Mouse (Mus musculus) myocyte (in vitro differentiated cells): ENCODE results near the gene Cdc73. TPM values are rescaled to one million over a fixed set of nuclear protein-coding genes. Genes with fewer than 3 reads are reported as not detected.
A peak's percentile ranks its signal among the peaks of the same experiment; 100 is the strongest.

Experiments used
- H3K27me3 ChIP-seq: one replicate; pipeline ENCODE4 v1.6.1; 2011; ENCODE audit not compliant: control insufficient read depth, insufficient read depth, insufficient read length
- H3K36me3 ChIP-seq: one replicate; pipeline ENCODE4 v1.6.1; 2011; ENCODE audit not compliant: control insufficient read depth, insufficient read depth
- H3K4me2 ChIP-seq: one replicate; pipeline ENCODE4 v1.6.1; 2011; ENCODE audit warnings: low read depth, control low read depth
- H3K4me3 ChIP-seq: one replicate; pipeline ENCODE4 v1.5.1; 2011; ENCODE audit warnings: mild to moderate bottlenecking, control low read depth, moderate library complexity
- H3K79me2 ChIP-seq: one replicate; pipeline ENCODE4 v1.6.1; 2011; ENCODE audit not compliant: control insufficient read depth, insufficient read depth
- H3ac ChIP-seq: one replicate; pipeline ENCODE4 v1.6.1; 2011; ENCODE audit not compliant: control insufficient read depth, insufficient read length
- CEBPB ChIP-seq: IDR thresholded peaks from 2 replicates; pipeline ENCODE4 v1.6.1; 2011; ENCODE audit warnings: mild to moderate bottlenecking, moderate library complexity; ENCODE audit not compliant: poor library complexity, insufficient read depth, severe bottlenecking
- E2F4 ChIP-seq: IDR thresholded peaks from one replicate; pipeline ENCODE4 v1.6.1; 2011; ENCODE audit warnings: mild to moderate bottlenecking, control low read depth, moderate library complexity; ENCODE audit not compliant: insufficient read depth
- MAX ChIP-seq: IDR thresholded peaks from one replicate; pipeline ENCODE4 v1.6.1; 2011; ENCODE audit warnings: low read depth, mild to moderate bottlenecking, control low read depth
- MYOD1 ChIP-seq, 3 experiments: IDR thresholded peaks; one replicate each; pipeline ENCODE4 v1.6.1; 2011; ENCODE audit warnings: control low read depth in 2 of 3, low read depth in 2 of 3, mild to moderate bottlenecking in 2 of 3, moderate library complexity in 1 of 3; ENCODE audit not compliant: insufficient read length in 2 of 3, control insufficient read depth in 1 of 3
- MYOG ChIP-seq, 3 experiments: IDR thresholded peaks; one replicate each; pipeline ENCODE4 v1.6.1; 2011; ENCODE audit warnings: control low read depth in 2 of 3, low read depth in 2 of 3, mild to moderate bottlenecking in 2 of 3; ENCODE audit not compliant: insufficient read length in 2 of 3, control insufficient read depth in 1 of 3, insufficient read depth in 1 of 3
- POLR2A ChIP-seq: IDR thresholded peaks from one replicate; pipeline ENCODE4 v1.6.1; 2011; ENCODE audit warnings: low read depth, mild to moderate bottlenecking, control low read depth, moderate library complexity; ENCODE audit not compliant: insufficient read length
- POLR2AphosphoS2 ChIP-seq: IDR thresholded peaks from one replicate; pipeline ENCODE4 v1.6.1; 2011; ENCODE audit warnings: low read depth, control low read depth; ENCODE audit not compliant: insufficient read length
- REST ChIP-seq: IDR thresholded peaks from one replicate; pipeline ENCODE4 v1.6.1; 2011; ENCODE audit warnings: mild to moderate bottlenecking, control low read depth, moderate library complexity; ENCODE audit not compliant: insufficient read depth, insufficient read length
- SRF ChIP-seq: IDR thresholded peaks from one replicate; pipeline ENCODE4 v1.6.1; 2011; ENCODE audit warnings: low read depth; ENCODE audit not compliant: control insufficient read depth, insufficient read length
- TCF12 ChIP-seq: IDR thresholded peaks from one replicate; pipeline ENCODE4 v1.6.1; 2011; ENCODE audit warnings: mild to moderate bottlenecking, control low read depth; ENCODE audit not compliant: poor library complexity, insufficient read depth, severe bottlenecking
- TCF3 ChIP-seq: IDR thresholded peaks from one replicate; pipeline ENCODE4 v1.6.1; 2011; ENCODE audit warnings: low read depth, control low read depth; ENCODE audit not compliant: insufficient read length
- USF1 ChIP-seq: IDR thresholded peaks from one replicate; pipeline ENCODE4 v1.6.1; 2011; ENCODE audit warnings: low read depth, mild to moderate bottlenecking, control low read depth, moderate library complexity
- polyA plus RNA-seq: library from polyadenylated mRNA; unstranded; fragments of >200 nt; fragmentation: generic; extraction: Trizol; gene quantifications from one replicate; pipeline ENCODE4 v1.2.1, GENCODE M21; 2012; ENCODE audit warnings: missing spikeins

The Cdc73 gene
- polyA plus RNA-seq, 1 experiment, result 15.6 TPM

DNA sequence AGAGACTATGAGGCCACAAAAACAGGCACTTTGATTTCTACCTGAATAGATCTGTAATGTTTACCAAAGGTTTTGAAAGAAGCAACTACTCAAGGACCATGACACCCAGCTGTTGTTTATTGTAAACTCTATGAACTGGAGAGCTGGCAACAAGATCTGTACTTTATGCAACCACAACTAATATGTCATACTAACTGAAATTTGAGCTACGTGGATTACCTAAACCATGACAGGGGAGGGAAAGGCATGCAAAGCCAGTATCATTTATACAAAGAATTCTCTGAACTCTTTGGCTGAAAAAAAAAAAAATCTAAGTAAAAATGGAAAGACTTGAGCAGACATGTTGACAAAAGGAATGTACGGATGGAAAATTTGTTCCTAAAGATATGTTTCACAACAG is 105.8 kb downstream of the Cdc73 start:
- TF ChIP-seq TCF12, result no peak
- no peak for TF ChIP-seq SRF
- TF ChIP-seq POLR2A, result no peak
- TF ChIP-seq CEBPB, result no peak
- no peak for TF ChIP-seq MYOG (IDR thresholded peaks at IDR 0.05; ENCODE audit: control insufficient read depth in 1 of 3, insufficient read depth in 1 of 3, insufficient read length in 2 of 3, low read depth in 2 of 3)
- no peak for TF ChIP-seq MAX
- no peak for TF ChIP-seq POLR2AphosphoS2
- TF ChIP-seq USF1, result no peak
- no peak for TF ChIP-seq MYOD1 (IDR thresholded peaks at IDR 0.05; ENCODE audit: control insufficient read depth in 1 of 3, insufficient read length in 2 of 3, low read depth in 2 of 3)
- TF ChIP-seq E2F4, result no peak
- TF ChIP-seq TCF3, result no peak
- no peak for TF ChIP-seq REST
- Histone ChIP-seq H3K36me3 (no peaks in the 10 kb centered on the region), H3ac (no peak overlapping the region), H3K27me3 (no peaks in the 10 kb centered on the region), H3K79me2 (no peaks in the 10 kb centered on the region), H3K4me2 (no peak overlapping the region), H3K4me3 (no peak overlapping the region)

DNA sequence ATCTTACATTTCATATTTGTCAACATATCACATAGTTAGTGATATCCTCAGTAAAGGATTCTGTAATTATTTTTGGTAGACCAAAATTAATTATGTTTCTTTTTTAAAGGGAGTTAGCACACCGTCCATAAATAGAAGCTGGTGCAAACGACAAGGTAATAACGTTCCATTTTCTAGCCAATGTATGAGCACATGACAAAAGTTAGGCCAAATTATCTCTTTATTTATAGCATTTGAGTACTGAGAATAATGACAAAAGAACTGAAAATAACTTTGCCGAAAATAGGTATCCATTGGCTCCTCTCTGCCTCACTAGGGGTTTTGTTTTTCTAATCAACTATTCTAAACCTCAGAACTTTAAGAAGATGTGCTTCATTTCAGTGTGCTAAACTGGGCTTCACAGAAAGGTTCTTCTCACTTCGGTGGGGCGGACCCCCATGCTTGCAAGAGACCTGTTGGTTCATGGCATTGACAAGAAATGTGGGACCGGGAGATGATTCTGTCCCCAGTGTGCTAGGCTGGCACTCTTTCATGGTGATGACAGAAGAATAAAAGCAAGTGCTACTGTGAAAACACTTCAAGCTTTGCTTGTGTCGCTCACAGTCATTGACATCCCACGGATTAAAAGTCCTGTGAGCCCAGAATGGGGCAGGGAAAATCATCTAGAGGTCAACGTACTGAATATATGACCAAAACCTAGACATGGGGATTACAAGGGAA is 125.7 kb downstream of the Cdc73 start:
- peak overlapping the region; percentile 27 for H3K4me2 ChIP-seq
- TF ChIP-seq USF1 (no peak), SRF (no peak), TCF12 (no peak), POLR2A (no peak), E2F4 (no peak), CEBPB (no peak), REST (no peak), MYOG (IDR thresholded peaks at IDR 0.05; ENCODE audit: control insufficient read depth in 1 of 3, insufficient read depth in 1 of 3, insufficient read length in 2 of 3, low read depth in 2 of 3) (no peak), MAX (no peak), POLR2AphosphoS2 (no peak), MYOD1 (IDR thresholded peaks at IDR 0.05; ENCODE audit: control insufficient read depth in 1 of 3, insufficient read length in 2 of 3, low read depth in 2 of 3) (no peak), TCF3 (no peak)
- H3K36me3 ChIP-seq, result no peaks in the 10 kb centered on the region

DNA sequence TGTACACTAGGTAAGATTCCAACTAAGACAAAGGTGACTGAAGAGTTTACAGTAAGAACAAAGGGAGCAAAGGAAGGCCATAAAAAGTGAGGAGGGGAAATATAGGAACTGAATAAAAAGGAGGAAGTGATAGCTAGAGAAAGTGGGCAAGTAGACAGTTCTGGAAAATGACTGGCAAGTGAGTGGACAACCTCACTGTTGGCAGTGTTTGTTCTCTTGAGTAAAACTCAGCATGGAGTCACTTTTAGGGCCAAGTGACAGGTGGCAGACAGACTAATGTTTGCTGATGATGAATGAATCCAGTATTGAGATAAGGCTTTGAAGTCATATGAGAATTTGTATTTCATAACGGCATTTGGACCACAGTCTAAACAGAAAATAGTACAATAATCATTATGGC is 144.5 kb downstream of the Cdc73 start:
- Histone ChIP-seq H3K4me3 (no peak overlapping the region), H3K79me2 (no peaks in the 10 kb centered on the region), H3ac (no peak overlapping the region), H3K4me2 (no peak overlapping the region), H3K27me3 (no peaks in the 10 kb centered on the region), H3K36me3 (no peaks in the 10 kb centered on the region)
- TF ChIP-seq MAX (no peak), POLR2A (no peak), USF1 (no peak), E2F4 (no peak), MYOG (IDR thresholded peaks at IDR 0.05; ENCODE audit: control insufficient read depth in 1 of 3, insufficient read depth in 1 of 3, insufficient read length in 2 of 3, low read depth in 2 of 3) (no peak), MYOD1 (IDR thresholded peaks at IDR 0.05; ENCODE audit: control insufficient read depth in 1 of 3, insufficient read length in 2 of 3, low read depth in 2 of 3) (peak in 1 of 3 experiments; percentile 9), TCF12 (no peak), TCF3 (no peak)

More for the DNA sequence above, 125.7 kb downstream of the Cdc73 start:
- Histone ChIP-seq H3K79me2 (no peaks in the 10 kb centered on the region), H3K4me3 (no peak overlapping the region), H3K27me3 (no peaks in the 10 kb centered on the region), H3ac (no peak overlapping the region)

DNA sequence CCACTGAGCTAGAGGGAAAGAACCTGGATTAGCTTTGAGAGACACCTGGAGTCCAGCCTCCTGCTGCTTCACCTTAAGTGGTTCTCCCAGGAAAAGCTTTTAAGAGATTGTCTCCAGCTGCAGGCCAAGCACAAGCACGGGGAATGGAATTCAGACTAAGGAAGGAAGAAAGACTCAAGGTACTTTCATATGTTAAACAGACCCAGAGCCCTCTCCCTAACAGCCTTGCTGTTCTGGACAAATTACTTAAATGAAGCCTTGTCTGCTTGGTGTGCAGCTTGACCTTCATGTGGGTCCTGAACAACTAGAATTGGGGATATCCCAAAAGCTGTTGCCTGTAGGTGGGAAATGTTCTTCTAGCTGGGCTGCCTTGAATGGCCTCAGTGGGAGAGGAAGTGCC is 147.2 kb downstream of the Cdc73 start:
- Histone ChIP-seq H3K27me3 (no peaks in the 10 kb centered on the region), H3ac (no peak overlapping the region), H3K4me3 (no peak overlapping the region), H3K36me3 (no peaks in the 10 kb centered on the region), H3K79me2 (no peaks in the 10 kb centered on the region), H3K4me2 (no peak overlapping the region)
- TF ChIP-seq USF1 (no peak), SRF (no peak), POLR2A (no peak), POLR2AphosphoS2 (no peak), REST (no peak), MYOD1 (IDR thresholded peaks at IDR 0.05; ENCODE audit: control insufficient read depth in 1 of 3, insufficient read length in 2 of 3, low read depth in 2 of 3) (no peak), TCF12 (no peak), TCF3 (no peak), MAX (no peak)

DNA sequence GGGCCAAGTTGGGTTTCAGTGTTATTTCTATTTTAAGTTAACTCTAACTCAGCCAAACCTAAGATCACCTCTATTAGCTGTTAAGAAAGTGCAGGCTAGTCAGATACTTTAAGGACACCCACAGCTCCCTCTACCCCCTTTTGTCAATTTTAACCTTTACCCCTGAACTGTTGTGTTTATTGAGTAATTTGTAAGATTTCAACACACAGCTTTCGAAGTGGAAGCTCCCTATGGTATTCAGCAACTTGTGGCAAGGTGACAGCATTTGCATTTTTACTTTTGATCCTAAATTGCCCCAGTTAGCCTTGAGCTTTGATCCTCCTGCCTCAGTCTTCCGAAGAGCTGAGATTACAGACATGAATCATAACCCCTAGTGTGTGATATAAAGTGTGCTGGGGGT is 148.1 kb downstream of the Cdc73 start:
- no peak overlapping the region for H3K4me3 ChIP-seq
- no peak overlapping the region for H3K4me2 ChIP-seq
- TF ChIP-seq TCF12, result no peak
- no peak for TF ChIP-seq MYOD1 (IDR thresholded peaks at IDR 0.05; ENCODE audit: control insufficient read depth in 1 of 3, insufficient read length in 2 of 3, low read depth in 2 of 3)
- TF ChIP-seq E2F4, result no peak
- TF ChIP-seq MYOG (IDR thresholded peaks at IDR 0.05; ENCODE audit: control insufficient read depth in 1 of 3, insufficient read depth in 1 of 3, insufficient read length in 2 of 3, low read depth in 2 of 3), result no peak
- TF ChIP-seq CEBPB, result no peak
- no peak for TF ChIP-seq MAX
- no peak for TF ChIP-seq REST
- no peak for TF ChIP-seq TCF3
- TF ChIP-seq POLR2AphosphoS2, result no peak
- no peak for TF ChIP-seq SRF
- H3K36me3 ChIP-seq, result no peaks in the 10 kb centered on the region
- H3K79me2 ChIP-seq, result no peaks in the 10 kb centered on the region
- H3K27me3 ChIP-seq, result no peaks in the 10 kb centered on the region
- H3ac ChIP-seq, result no peak overlapping the region
